Mouse (Mus musculus) Patski (cell line): ENCODE data around the gene Fgfr3. TPM values are rescaled to one million over a fixed set of nuclear protein-coding genes. Genes with fewer than 3 reads are reported as not detected.

ENCODE experiments used
- ATAC-seq: fragments of 100-300 bp; one replicate; pipeline ENCODE4 v1.8.0; 2021
- CTCF ChIA-PET: fragments of 350-600 bp; sonication (Branson Sonifier 250); formaldehyde crosslinking; loops from one replicate; lab custom pipeline; 2022; ENCODE audit warnings: inconsistent platforms; lab: Charles Lee
- POLR2A ChIA-PET: fragments of 350-600 bp; sonication (Branson Sonifier 250); formaldehyde crosslinking; loops from one replicate; lab custom pipeline; 2022; ENCODE audit warnings: antibody characterized with exemption, inconsistent platforms; lab: Charles Lee
- DNase-seq: peaks from one replicate; pipeline ENCODE4 v3.0.0-alpha.2; 2011; ENCODE audit warnings: low read depth, low spot score
- H3K27me3 ChIP-seq: fragments of 371-371 bp; one replicate; pipeline ENCODE4 v1.5.1; 2021
- CTCF ChIP-seq: fragments of 100-300 bp; IDR thresholded peaks from one replicate; pipeline ENCODE4 v1.5.1; 2021
- in situ Hi-C: fragments of 300-500 bp; cut with MboI; formaldehyde crosslinking; loops from 3 replicates; pipeline ENCODE4 v1.11.1; 2018; ENCODE audit warnings: low pct_unique_long_range_greater_than_20kb, mixed read lengths
- polyA plus RNA-seq: library from polyadenylated mRNA; unstranded; gene quantifications from one replicate; pipeline ENCODE4 v1.2.3, GENCODE M21; 2021

Fgfr3 gene
- polyA plus RNA-seq, 1 experiment from 2014 or later: 3.7 TPM

DNA sequence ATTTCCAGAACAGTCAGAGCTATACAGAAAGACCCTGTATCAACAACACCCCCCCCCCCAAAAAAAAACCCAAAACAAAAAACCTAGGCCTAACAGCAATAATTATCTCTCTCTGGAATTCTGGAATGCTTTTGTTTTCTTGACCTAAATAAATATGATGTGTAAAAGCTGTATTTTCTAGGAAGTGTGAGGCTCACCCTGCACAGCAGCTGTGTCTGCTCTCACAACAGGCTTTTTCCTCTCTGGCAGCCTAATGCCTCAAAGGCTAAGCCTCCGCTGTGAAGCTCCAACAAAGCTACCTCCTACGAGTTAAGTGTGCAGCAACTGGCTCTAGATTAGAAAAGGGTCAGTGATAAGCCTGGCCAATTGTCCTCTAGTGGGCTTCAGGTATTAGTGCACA is 12.4 kb upstream of the Fgfr3 start:
- DNase-seq (no peak), ATAC-seq (no peak)
- in situ Hi-C loops: no loop called here
- ChIA-PET CTCF (interaction anchor here (0.6 to 3.7 kb wide), 4 partner anchors 11 to 33 kb away, joined by 3 to 13 read pairs (median 4); no protein-coding TSS in a partner anchor), POLR2A (no interaction called here)
- H3K27me3 ChIP-seq: no peaks in the 10 kb centered on the region
- no peak for TF ChIP-seq CTCF

DNA sequence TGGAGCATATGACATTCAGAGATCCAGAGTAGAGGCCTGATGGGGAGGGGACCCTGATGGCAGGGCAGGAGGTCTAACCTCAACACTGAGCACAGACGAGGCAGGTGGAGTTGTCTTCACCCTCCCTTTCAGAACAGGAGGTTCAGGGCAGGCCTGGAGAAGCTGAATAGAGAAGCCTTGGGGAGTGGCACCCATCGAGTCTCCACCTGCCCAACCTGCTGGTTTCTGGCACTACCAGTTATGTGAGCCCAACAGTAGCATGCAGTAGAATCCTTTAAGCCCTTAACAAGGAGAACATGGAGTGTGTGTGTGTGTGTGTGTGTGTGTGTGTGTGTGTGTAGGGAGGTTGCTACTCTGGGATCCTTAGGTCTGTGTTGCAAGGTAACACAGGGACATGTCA is 8.9 kb upstream of the Fgfr3 start:
- CTCF ChIA-PET: interaction anchor here (1.5 kb wide), 1 partner anchor 26 kb away, joined by 3 read pairs; no protein-coding TSS in a partner anchor
- no peaks in the 10 kb centered on the region for H3K27me3 ChIP-seq
- TF ChIP-seq CTCF: no peak
- POLR2A ChIA-PET: interaction anchor here (1.8 kb wide), 1 partner anchor 9 kb away, joined by 4 read pairs; the partner anchor contains the start of gene Fgfr3
- DNase-seq: no peak
- in situ Hi-C loops: no loop called here
- no peak for ATAC-seq

DNA sequence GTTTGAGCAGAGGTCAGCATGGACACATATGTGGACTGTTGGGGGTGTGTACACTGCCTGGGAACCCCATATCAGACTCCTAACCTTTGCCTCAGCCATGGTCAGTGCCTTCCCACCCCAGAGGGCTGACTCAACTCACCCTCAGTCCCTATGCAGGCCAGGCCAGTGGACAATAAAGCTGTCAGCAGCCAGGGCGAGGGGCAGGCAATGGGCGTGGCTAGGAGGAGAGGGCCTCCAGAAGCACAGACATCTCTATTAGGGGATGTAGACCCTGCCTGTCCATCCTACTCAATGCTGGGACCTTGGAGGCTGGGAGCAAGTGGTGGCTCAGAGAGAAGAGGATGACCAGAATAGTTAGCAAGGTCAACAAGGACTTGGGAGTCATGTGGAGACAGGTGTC is 6.3 kb upstream of the Fgfr3 start:
- no peaks in the 10 kb centered on the region for H3K27me3 ChIP-seq
- ChIA-PET CTCF (interaction anchor here (1.0 to 1.6 kb wide), 3 partner anchors 10 to 41 kb away, joined by 3 to 7 read pairs (median 4); no protein-coding TSS in a partner anchor), POLR2A (no interaction called here)
- in situ Hi-C loops: no loop called here
- TF ChIP-seq CTCF: no peak
- ATAC-seq: no peak
- no peak for DNase-seq

- POLR2A ChIA-PET: interaction anchor here (0.6 kb wide), 1 partner anchor 9 kb away, joined by 3 read pairs; no protein-coding TSS in a partner anchor
- no peak for ATAC-seq
- in situ Hi-C loops: no loop called here
- no peak for TF ChIP-seq CTCF
- H3K27me3 ChIP-seq: no peaks in the 10 kb centered on the region
- CTCF ChIA-PET: interaction anchor here (1.0 to 1.6 kb wide), 4 partner anchors 11 to 41 kb away, joined by 4 to 7 read pairs (median 4); no protein-coding TSS in a partner anchor
- DNase-seq: no peak
Measured at GRCm38 (mm10) chr5:33716467-33716866, 5.0 kb upstream of the Fgfr3 start.

DNA sequence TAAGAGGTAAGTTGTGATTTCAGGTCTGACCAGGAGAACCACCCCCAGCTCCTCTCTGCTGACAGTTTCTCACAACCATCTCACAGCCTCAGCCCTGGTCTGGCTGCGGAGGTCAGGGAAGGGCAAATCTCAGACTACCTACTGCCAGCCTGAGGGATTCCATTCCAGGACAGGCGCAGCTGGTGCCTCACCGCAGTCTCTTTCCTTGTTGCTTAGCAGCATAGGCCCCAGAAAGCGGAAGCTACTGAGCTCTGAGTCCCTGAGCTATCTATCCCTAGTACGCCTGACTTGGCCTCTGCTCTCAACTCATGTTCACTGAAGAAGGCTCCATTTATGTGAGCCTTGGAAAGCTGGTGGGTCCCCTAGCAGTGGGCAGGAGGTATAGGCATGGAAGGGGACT is 3.0 kb upstream of the Fgfr3 start:
- CTCF ChIA-PET: interaction anchor here (0.9 to 2.4 kb wide), 2 partner anchors 20 to 35 kb away, joined by 3 to 5 read pairs; no protein-coding TSS in a partner anchor
- POLR2A ChIA-PET: no interaction called here
- H3K27me3 ChIP-seq: no peaks in the 10 kb centered on the region
- DNase-seq (no peak), ATAC-seq (no peak)
- in situ Hi-C loops: no loop called here
- TF ChIP-seq CTCF: no peak

GRCm38 (mm10) chr5:33720852-33721490 is 503 bp upstream of the Fgfr3 start:
- no peaks in the 10 kb centered on the region for H3K27me3 ChIP-seq
- ATAC-seq (no peak), DNase-seq (no peak)
- in situ Hi-C loops: no loop called here
- no peak for TF ChIP-seq CTCF
- CTCF ChIA-PET: interaction anchor here (1.3 to 1.4 kb wide), 2 partner anchors 12 to 37 kb away, joined by 3 read pairs; no protein-coding TSS in a partner anchor
- POLR2A ChIA-PET: interaction anchor here (0.6 to 1.5 kb wide), 5 partner anchors 8 to 35 kb away, joined by 3 to 7 read pairs (median 3); no protein-coding TSS in a partner anchor

- no peaks in the 10 kb centered on the region for H3K27me3 ChIP-seq
- no peak for DNase-seq
- in situ Hi-C loops: no loop called here
- CTCF ChIA-PET: no interaction called here
- no peak for TF ChIP-seq CTCF
- POLR2A ChIA-PET: interaction anchor here (0.8 to 1.4 kb wide), 2 partner anchors 9 to 10 kb away, joined by 3 to 4 read pairs; no protein-coding TSS in a partner anchor
- no peak for ATAC-seq
Measured at GRCm38 (mm10) chr5:33722266-33723018, 968 bp downstream of the Fgfr3 start.

DNA sequence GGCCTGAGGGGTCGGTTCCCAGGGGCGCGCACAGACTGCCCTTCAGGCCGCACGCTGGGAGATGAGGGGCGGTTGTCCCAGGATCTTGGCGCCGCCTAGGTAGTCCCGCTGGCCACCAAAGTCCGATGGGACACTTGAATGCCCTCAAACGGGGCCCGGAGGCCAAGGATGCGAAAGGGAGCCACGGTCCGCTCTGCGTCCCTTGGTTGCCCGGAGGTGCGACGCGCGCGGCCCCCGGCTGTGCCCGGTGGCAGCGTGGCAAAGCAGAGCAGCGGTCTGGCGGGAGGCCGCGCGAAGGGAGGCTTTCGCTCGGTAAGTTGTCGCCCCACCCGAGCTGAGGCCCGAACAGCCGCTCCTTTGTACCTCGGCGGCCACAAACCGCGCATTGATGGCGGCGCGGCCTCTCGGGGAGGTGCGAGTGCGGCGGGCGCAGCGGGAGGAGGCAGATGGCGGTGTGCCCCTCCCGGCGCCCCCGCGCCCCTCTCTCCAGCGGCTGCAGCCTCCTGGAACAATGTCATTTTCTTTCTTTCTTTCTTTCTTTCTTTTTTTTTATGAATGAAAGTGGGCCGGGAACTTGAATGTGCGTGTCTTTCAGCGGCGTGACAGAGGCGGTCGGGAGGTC is 1.7 kb downstream of the Fgfr3 start:
- CTCF ChIA-PET: no interaction called here
- H3K27me3 ChIP-seq: no peaks in the 10 kb centered on the region
- in situ Hi-C loops: no loop called here
- no peak for ATAC-seq
- TF ChIP-seq CTCF: no peak
- no peak for DNase-seq
- POLR2A ChIA-PET: no interaction called here

- in situ Hi-C loops: no loop called here
- DNase-seq (no peak), ATAC-seq (no peak)
- ChIA-PET POLR2A (no interaction called here), CTCF (interaction anchor here (0.9 kb wide), 1 partner anchor 14 kb away, joined by 3 read pairs; no protein-coding TSS in a partner anchor)
- no peak for TF ChIP-seq CTCF
- no peaks in the 10 kb centered on the region for H3K27me3 ChIP-seq
Measured at GRCm38 (mm10) chr5:33723641-33724465, 2.4 kb downstream of the Fgfr3 start.
